Mouse (Mus musculus) layer of hippocampus, adult 2 months (tissue): ENCODE data around the gene Spef2. TPM values are rescaled to one million over a fixed set of nuclear protein-coding genes. Genes with fewer than 3 reads are reported as not detected.

Source experiments
- DNase-seq, 2 experiments: peaks; one replicate each; pipeline ENCODE4 v3.0.0; 2022; ENCODE audit warnings: low spot score in 2 of 2
- H3K27ac ChIP-seq: fragments of 200-600 bp; 2 replicates; pipeline ENCODE4 v1.8.1; 2022
- H3K4me3 ChIP-seq: fragments of 200-600 bp; 2 replicates; pipeline ENCODE4 v1.8.1; 2022; ENCODE audit warnings: mild to moderate bottlenecking
- CTCF ChIP-seq: fragments of 200-600 bp; conservative IDR thresholded peaks from 2 replicates; pipeline ENCODE4 v1.8.1; 2022; ENCODE audit warnings: antibody characterized with exemption, mild to moderate bottlenecking, moderate library complexity
- total RNA-seq, 2 experiments: library from RNA; stranded (reverse); gene quantifications; 2 replicates each; pipeline ENCODE4 v1.2.3; 2021

The Spef2 gene
- total RNA-seq, 2 experiments from 2014 or later = 2.2 to 2.3 TPM

DNA sequence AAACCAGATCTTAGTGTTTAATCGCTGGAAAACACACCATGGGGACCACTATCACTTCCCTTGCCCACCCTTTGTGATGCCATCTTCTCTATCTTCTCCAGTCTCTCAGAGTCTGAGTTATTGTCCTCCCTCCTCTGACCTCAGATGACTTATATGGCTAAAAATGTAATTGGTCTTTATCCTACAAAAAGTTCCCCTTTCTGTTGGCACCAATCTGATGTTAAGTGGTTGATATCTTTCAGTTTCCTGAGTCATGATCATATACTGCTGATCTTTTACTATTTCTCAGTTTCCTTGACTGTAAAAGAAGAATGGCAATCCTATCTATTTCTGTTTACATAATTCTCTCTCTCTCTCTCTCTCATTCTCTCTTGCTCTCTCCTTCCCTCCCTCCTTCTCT lies 119.0 kb downstream of the Spef2 start:
- no peak for DNase-seq
- TF ChIP-seq CTCF = no peak
- Histone ChIP-seq H3K4me3 (no peak overlapping the region), H3K27ac (no peak overlapping the region)

GRCm38 (mm10) chr15:9624619-9625018 lies 124.0 kb downstream of the Spef2 start:
- no peak for TF ChIP-seq CTCF
- H3K27ac ChIP-seq = no peak overlapping the region
- DNase-seq = no peak
- H3K4me3 ChIP-seq = no peak overlapping the region

DNA sequence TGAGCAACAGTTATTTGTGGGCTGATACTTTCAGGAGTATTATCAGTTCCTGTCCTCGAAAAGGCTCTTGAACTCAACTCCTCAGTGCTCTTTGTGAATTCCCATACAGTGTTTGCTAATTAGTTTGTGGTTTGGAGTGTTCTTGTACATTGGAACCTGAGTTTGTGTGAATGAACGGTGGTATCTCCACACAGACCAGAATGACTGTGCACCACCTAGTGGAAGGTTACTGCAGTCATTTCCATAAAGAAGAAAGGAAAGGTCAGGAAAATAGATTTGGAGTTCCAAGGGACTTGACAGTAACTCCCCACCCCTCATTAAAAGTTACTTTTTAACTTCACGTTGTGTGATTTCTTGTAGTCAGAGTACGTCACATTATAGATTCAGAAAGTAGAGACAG lies 140.5 kb downstream of the Spef2 start:
- Histone ChIP-seq H3K4me3 (no peak overlapping the region), H3K27ac (no peak overlapping the region)
- TF ChIP-seq CTCF = peak; percentile 81
- peak; percentile 12 to 29 for DNase-seq

GRCm38 (mm10) chr15:9600088-9600455 lies 148.6 kb downstream of the Spef2 start:
- no peak for DNase-seq
- no peak overlapping the region for H3K4me3 ChIP-seq
- no peak for TF ChIP-seq CTCF
- H3K27ac ChIP-seq = no peak overlapping the region

- no peak overlapping the region for H3K4me3 ChIP-seq
Measured at GRCm38 (mm10) chr15:9599382-9600087, 149.1 kb downstream of the Spef2 start.

DNA sequence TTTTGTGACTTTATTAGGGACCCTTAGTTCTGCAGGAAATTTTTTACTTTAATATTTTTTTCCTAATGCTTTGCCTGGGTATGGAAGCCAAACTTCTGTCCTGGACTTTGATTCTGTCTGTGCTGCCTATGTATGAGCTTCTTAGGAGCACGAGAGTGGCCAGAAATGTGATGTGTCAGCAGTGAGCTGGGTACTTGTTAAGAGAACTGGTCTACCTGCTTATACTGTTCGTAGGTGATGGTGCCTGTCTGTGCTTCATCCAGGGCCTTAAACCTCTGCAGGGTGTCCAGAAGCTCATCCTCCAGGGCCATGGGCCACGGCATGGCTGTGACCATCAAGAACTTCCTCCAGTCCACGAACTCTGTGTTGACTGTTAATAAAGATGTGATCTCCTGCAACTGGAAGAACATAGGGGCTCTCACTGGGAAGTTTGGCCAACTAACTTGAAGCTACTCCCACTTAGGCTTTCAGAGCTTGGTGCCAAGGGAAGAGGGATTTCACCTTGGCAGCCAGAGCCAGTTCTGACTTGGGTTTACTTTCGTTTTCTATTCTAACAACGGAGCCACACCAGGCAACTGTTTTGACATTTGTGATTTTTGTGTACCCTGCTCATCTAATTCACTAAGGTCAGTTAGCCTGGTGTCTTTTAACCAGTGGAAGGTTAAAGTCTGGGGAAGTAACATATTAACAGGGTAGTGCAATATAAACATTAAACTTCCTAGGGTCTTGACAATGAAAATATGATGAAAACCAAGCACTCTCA lies 152.2 kb downstream of the Spef2 start:
- Histone ChIP-seq H3K27ac (no peak overlapping the region), H3K4me3 (no peak overlapping the region)
- no peak for TF ChIP-seq CTCF
- DNase-seq = no peak

More at GRCm38 (mm10) chr15:9599382-9600087, 149.1 kb downstream of the Spef2 start:
- H3K27ac ChIP-seq = no peak overlapping the region
- TF ChIP-seq CTCF = no peak
- DNase-seq = no peak

DNA sequence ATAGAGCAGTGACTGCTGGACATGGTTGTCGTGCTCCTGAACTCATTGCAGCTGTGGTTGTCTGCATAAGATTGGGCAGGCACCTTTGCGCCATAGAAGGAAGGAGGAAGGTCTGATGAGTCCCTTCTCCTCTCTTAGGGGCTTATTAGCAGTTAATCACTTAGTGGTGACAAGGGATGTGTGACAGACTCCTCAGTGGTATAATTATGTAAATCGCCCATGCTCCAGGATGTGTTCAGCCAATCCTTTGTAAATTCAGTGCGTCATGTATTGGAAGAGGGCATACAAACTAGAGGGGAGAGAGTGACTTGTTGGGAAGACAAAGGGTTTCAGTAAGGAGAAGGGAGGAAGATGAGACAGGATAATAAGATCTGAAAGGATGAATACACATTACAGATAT lies 158.7 kb downstream of the Spef2 start:
- H3K27ac ChIP-seq = no peak overlapping the region
- DNase-seq = no peak
- H3K4me3 ChIP-seq = no peak overlapping the region
- TF ChIP-seq CTCF = no peak

DNA sequence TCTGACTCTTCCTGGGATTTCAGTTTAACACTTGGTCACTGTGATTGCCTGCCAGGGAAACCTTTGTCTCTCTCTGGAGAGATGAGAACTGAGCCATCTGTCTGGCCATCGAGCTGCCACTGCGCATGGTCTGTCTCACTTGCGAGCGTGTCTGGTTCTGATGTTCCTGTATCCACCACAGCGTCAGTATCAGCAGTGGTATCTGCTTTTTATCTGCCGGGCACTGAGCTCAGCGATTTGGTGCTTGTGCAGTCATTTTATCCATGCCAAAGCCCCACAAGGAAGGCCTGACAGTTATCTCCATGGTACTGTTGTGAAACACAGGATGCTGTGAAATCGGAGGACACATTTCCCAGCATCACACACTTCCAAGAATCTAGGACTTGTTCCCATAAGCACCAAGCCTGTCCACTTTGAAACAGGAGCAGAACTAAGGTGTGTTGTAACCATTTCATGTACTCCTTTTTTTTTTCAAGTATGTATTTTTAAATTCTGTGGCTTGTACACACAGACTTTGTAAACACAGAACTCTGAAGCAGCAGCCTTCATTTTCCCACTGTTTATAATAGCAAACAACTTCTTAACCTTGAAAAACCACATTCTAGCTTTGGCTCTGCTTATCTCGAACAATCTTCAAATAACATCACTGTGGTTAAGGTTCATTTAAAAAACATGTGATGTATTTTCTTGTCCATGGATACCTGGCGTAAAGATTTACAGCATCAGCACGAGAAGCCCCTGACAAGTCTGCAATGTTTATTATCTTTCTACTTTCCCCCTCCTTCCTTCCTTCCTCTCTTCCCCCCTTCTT lies 168.0 kb downstream of the Spef2 start:
- TF ChIP-seq CTCF = no peak
- no peak overlapping the region for H3K4me3 ChIP-seq
- peak in 1 of 2 experiments; percentile 14 for DNase-seq
- H3K27ac ChIP-seq = no peak overlapping the region

DNA sequence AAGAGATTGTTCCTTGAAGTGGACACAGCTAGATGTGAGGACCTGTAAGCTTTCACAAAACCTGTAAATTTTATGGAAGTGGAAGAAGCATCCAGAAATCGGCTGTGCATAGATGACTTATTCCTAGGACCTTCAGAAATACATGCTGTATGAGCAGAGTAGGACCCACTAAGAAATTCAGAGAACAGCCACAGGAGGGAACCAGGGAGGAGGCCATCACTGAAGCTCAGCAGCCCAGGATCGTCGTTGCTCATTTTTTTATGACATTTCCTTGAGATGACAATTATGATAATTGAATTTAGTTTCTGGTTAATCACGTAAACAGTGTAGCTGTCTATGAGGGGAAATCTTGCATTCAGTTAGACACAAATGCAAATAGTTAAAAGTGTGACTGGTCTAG lies 171.4 kb downstream of the Spef2 start:
- TF ChIP-seq CTCF = peak; percentile 64
- no peak for DNase-seq
- Histone ChIP-seq H3K27ac (no peak overlapping the region), H3K4me3 (no peak overlapping the region)

- no peak for DNase-seq
- Histone ChIP-seq H3K4me3 (no peak overlapping the region), H3K27ac (no peak overlapping the region)
- no peak for TF ChIP-seq CTCF
Measured at GRCm38 (mm10) chr15:9574796-9575195, 173.9 kb downstream of the Spef2 start.

- no peak for TF ChIP-seq CTCF
- no peak overlapping the region for H3K4me3 ChIP-seq
- H3K27ac ChIP-seq = no peak overlapping the region
- no peak for DNase-seq
Measured at GRCm38 (mm10) chr15:9573361-9573760, 175.3 kb downstream of the Spef2 start.

GRCm38 (mm10) chr15:9572664-9573063 lies 176.0 kb downstream of the Spef2 start:
- H3K4me3 ChIP-seq = no peak overlapping the region
- no peak for DNase-seq

DNA sequence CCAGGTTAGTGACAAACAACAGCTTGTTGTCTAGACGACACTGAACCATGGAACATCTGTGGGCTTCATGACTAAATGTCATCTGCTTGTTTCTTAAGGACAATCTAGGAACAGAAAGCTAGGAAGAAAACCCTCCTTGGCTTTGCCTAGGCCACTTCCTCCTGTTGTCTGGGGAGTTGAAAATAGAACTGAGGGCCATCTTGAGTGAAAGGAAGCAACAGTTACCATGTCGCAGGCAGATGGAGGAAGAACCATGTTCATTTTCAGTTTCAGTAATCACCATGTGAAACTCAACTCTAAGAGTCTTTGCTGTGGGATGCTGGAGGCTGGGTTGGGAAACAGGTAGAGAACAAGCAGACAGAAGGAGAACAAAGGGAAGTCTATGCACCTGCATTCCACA lies 176.8 kb downstream of the Spef2 start:
- no peak overlapping the region for H3K4me3 ChIP-seq
- TF ChIP-seq CTCF = no peak
- H3K27ac ChIP-seq = no peak overlapping the region
- no peak for DNase-seq

More at GRCm38 (mm10) chr15:9572664-9573063, 176.0 kb downstream of the Spef2 start:
- H3K27ac ChIP-seq = no peak overlapping the region
- TF ChIP-seq CTCF = no peak
